Mouse (Mus musculus) heart, postnatal 0 days (tissue): ENCODE results near the gene Pde4d.

Experiments used
- CTCF ChIP-seq: IDR thresholded peaks from 2 replicates; pipeline ENCODE4 v1.5.1; 2016; ENCODE audit warnings: antibody characterized with exemption, control low read depth, low read depth
- EP300 ChIP-seq: IDR thresholded peaks from 2 replicates; pipeline ENCODE4 v1.6.1; 2016; ENCODE audit warnings: antibody characterized with exemption, low read depth

GRCm38 (mm10) chr13:109599711-109600110 lies 1150.0 kb downstream of the Pde4d start:
- TF ChIP-seq CTCF (no peak), EP300 (no peak)
